In the genomic region with DNA sequence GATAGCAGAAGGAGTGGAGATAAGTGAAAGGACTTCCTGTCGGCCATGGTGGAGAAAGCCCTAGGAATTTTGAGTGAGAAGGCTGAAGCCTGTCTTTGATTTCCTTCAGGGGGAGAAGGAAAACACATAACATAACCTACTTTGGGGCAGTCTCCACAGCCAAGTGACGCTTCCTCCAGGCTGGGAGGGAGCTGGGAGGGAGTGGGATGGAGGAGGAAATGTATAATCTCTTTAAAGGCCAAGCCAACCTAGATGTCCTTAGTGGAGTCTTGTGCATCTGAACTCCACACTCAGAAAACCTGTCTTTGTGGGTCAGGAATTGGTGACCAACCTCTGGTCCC, we compare ENCODE assay signal across 9 mouse cellular contexts. TPM values are rescaled to one million over a fixed set of nuclear protein-coding genes. Genes with fewer than 3 reads are reported as not detected.
A peak's percentile ranks its signal among the peaks of the same experiment; 100 is the strongest.
DNase-seq lines count a peak whose midpoint lies in the region; ATAC-seq and TF ChIP-seq lines count a peak whose summit lies in the region.
"Had no signal": no experiment of that assay in that cellular context is flagged by ENCODE, and none has a peak within 500 bp of the region (broad histone marks: within the 10 kb centered on the region; RNA-seq: fewer than 3 reads in every experiment).

No protein-coding gene starts in this region.

- H3K9ac ChIP-seq in forebrain, embryonic 14.5 days (ENCODE audit: low read length), result peak overlapping the region; percentile 21; the same call in 1 of the 2 replicates
- H3K9ac ChIP-seq in neural tube, embryonic 14.5 days (replicated peaks; ENCODE audit: low read depth, low read length), result no peak overlapping the region

- H3K36me3 ChIP-seq in forebrain, embryonic 14.5 days (ENCODE audit: control insufficient read depth, insufficient read depth, low read length), result peaks cover 25% of the 10 kb centered on the region
- peaks cover 45% of the 10 kb centered on the region for H3K36me3 ChIP-seq in limb, embryonic 10.5 days
- peaks cover 18% of the 10 kb centered on the region for H3K36me3 ChIP-seq in neural tube, embryonic 14.5 days (ENCODE audit: control insufficient read depth, insufficient read depth, low read length)

- no peak for TF ChIP-seq CTCF in left cerebral cortex, adult 2 months (IDR thresholded peaks at IDR 0.05)

- intact Hi-C loops in left cerebral cortex, adult 2 months (cut with DNase I), result loop anchor here (1.0 kb wide), 1 partner anchor 19 kb away; no protein-coding TSS in a partner anchor

- peak overlapping the region; percentile 98 for H3K27ac ChIP-seq in left cerebral cortex, adult 2 months
- peak overlapping the region; percentile 52; the same call in 1 of the 2 replicates for H3K27ac ChIP-seq in forebrain, embryonic 14.5 days (ENCODE audit: low read depth, low read length)
- H3K27ac ChIP-seq in limb, embryonic 10.5 days, result peak overlapping the region; percentile 86
- H3K27ac ChIP-seq in neural tube, embryonic 14.5 days (ENCODE audit: low read depth, low read length), result peak overlapping the region; percentile 62

- peaks cover 39% of the 10 kb centered on the region for H3K4me1 ChIP-seq in forebrain, embryonic 14.5 days (ENCODE audit: control insufficient read depth, insufficient read depth, low read length)
- peaks cover 80% of the 10 kb centered on the region for H3K4me1 ChIP-seq in limb, embryonic 10.5 days
- peaks cover 56% of the 10 kb centered on the region for H3K4me1 ChIP-seq in neural tube, embryonic 14.5 days (ENCODE audit: control insufficient read depth, insufficient read depth, low read length)

- no peak for DNase-seq in left cerebral cortex, adult 2 months (ENCODE audit: extremely low spot score in 1 of 2, low spot score in 2 of 2)
- no peak for DNase-seq in left cerebral cortex, adult 8-10 months (ENCODE audit: low spot score in 2 of 2)
- DNase-seq in forebrain, embryonic 14.5 days (ENCODE audit: low spot score), result no peak
- no peak for DNase-seq in limb, embryonic 10.5 days (ENCODE audit: low spot score)
- no peak for DNase-seq in adrenal gland, postnatal 25 days
- DNase-seq in ovary, postnatal 14 days (ENCODE audit: low spot score), result no peak

- H3K27me3 ChIP-seq in forebrain, embryonic 14.5 days (replicated peaks; ENCODE audit: control insufficient read depth, insufficient read depth, low read length), result no peaks in the 10 kb centered on the region
- H3K27me3 ChIP-seq in limb, embryonic 10.5 days (ENCODE audit: low read depth, poor library complexity, severe bottlenecking), result no peaks in the 10 kb centered on the region
- H3K27me3 ChIP-seq in neural tube, embryonic 14.5 days (ENCODE audit: control insufficient read depth, insufficient read depth, low read length), result no peaks in the 10 kb centered on the region
- H3K27me3 ChIP-seq: Patski had no signal

- no peak for ATAC-seq in forebrain, embryonic 14.5 days
- ATAC-seq in neural tube, embryonic 14.5 days (ENCODE audit: low read depth), result no peak
- no peak for ATAC-seq in activated CD4-positive, CD25-positive, alpha-beta regulatory T cell, adult 4 months
- ATAC-seq: Patski had no signal

- H3K4me3 ChIP-seq in left cerebral cortex, adult 2 months, result 0 out of 2 replicates have a peak overlapping the region, but pooled peaks have one; percentile 5
- no peak overlapping the region for H3K4me3 ChIP-seq in forebrain, embryonic 14.5 days (ENCODE audit: low read depth, low read length)
- peak overlapping the region; percentile 31 for H3K4me3 ChIP-seq in limb, embryonic 10.5 days
- H3K4me3 ChIP-seq in neural tube, embryonic 14.5 days (ENCODE audit: low read depth, low read length), result no peak overlapping the region

- H3K4me2 ChIP-seq in forebrain, embryonic 14.5 days (ENCODE audit: low read length), result no peak overlapping the region
- H3K4me2 ChIP-seq in neural tube, embryonic 14.5 days (ENCODE audit: low read depth, low read length), result no peak overlapping the region; the same call in 1 of the 2 replicates

- 45% methylated on average over 2 of the region's 2 CpGs for WGBS in forebrain, embryonic 14.5 days
- WGBS in limb, embryonic 10.5 days, result 12% methylated on average over 2 of the region's 2 CpGs
- WGBS in neural tube, embryonic 14.5 days, result 46% methylated on average over 2 of the region's 2 CpGs

- no peaks in the 10 kb centered on the region for H3K9me3 ChIP-seq in forebrain, embryonic 14.5 days (replicated peaks; ENCODE audit: control insufficient read depth, low read length)
- H3K9me3 ChIP-seq in limb, embryonic 10.5 days (replicated peaks), result no peaks in the 10 kb centered on the region
- no peaks in the 10 kb centered on the region for H3K9me3 ChIP-seq in neural tube, embryonic 14.5 days (ENCODE audit: control insufficient read depth, low read length)

RNA-seq across cellular contexts. Expression of a gene that starts 5.9 kb away (rescaled TPM):
- total RNA-seq in left cerebral cortex, adult 2 months (2021), result 100 to 1,000 TPM; 341 to 357 TPM
- 100 to 1,000 TPM; 295 to 337 (median 306) TPM for total RNA-seq in left cerebral cortex, adult 8-10 months (2022)
- polyA plus RNA-seq in forebrain, embryonic 14.5 days (2014; fragmentation: Nextera tagmentation; extraction: Ambion mirVana), result 60.2 and 81.2 TPM in 2 replicates
- polyA plus RNA-seq in limb, embryonic 10.5 days (2016; fragmentation: Nextera tagmentation; extraction: Ambion mirVana), result 48.6 and 67.8 TPM in 2 replicates
- polyA plus RNA-seq in neural tube, embryonic 14.5 days (2014; fragmentation: Nextera tagmentation; extraction: Ambion mirVana), result 110 and 125 TPM in 2 replicates
- total RNA-seq in adrenal gland, postnatal 25 days (2021), result 196 and 254 TPM in 2 replicates
- under 1 TPM in 1 of 2 experiments, not detected in 1; 0.57 TPM for polyA plus RNA-seq in activated CD4-positive, CD25-positive, alpha-beta regulatory T cell, adult 4 months (2017; shearing (Covaris generic))

RNA-seq across cellular contexts. Expression of a gene that starts 27.8 kb away (rescaled TPM):
- 10 to 100 TPM; 11.4 to 12.9 TPM for total RNA-seq in left cerebral cortex, adult 2 months (2021)
- total RNA-seq in left cerebral cortex, adult 8-10 months (2022), result 10 to 100 TPM; 13.5 to 17.1 (median 15.0) TPM
- 3.4 and 3.7 TPM in 2 replicates for polyA plus RNA-seq in forebrain, embryonic 14.5 days (2014; fragmentation: Nextera tagmentation; extraction: Ambion mirVana)
- polyA plus RNA-seq in limb, embryonic 10.5 days (2016; fragmentation: Nextera tagmentation; extraction: Ambion mirVana), result 8.4 and 9.7 TPM in 2 replicates
- polyA plus RNA-seq in neural tube, embryonic 14.5 days (2014; fragmentation: Nextera tagmentation; extraction: Ambion mirVana), result 1.8 and 5.3 TPM in 2 replicates
- 117 and 121 TPM in 2 replicates for total RNA-seq in adrenal gland, postnatal 25 days (2021)
- 100 to 1,000 TPM; 119 to 157 TPM for polyA plus RNA-seq in activated CD4-positive, CD25-positive, alpha-beta regulatory T cell, adult 4 months (2017; shearing (Covaris generic))

RNA-seq across cellular contexts. Expression of a gene that starts 51.7 kb away (rescaled TPM):
- total RNA-seq in left cerebral cortex, adult 2 months (2021), result 1 to 10 TPM; 4.1 to 4.7 TPM
- total RNA-seq in left cerebral cortex, adult 8-10 months (2022), result 1 to 10 TPM; 4.7 to 6.1 (median 5.1) TPM
- 5.8 TPM in 2 replicates for polyA plus RNA-seq in forebrain, embryonic 14.5 days (2014; fragmentation: Nextera tagmentation; extraction: Ambion mirVana)
- polyA plus RNA-seq in limb, embryonic 10.5 days (2016; fragmentation: Nextera tagmentation; extraction: Ambion mirVana), result 11.9 and 12.3 TPM in 2 replicates
- 3.0 and 3.4 TPM in 2 replicates for polyA plus RNA-seq in neural tube, embryonic 14.5 days (2014; fragmentation: Nextera tagmentation; extraction: Ambion mirVana)
- total RNA-seq in adrenal gland, postnatal 25 days (2021), result 9.6 and 13.7 TPM in 2 replicates
- 1 to 10 TPM; 4.7 to 5.8 TPM for polyA plus RNA-seq in activated CD4-positive, CD25-positive, alpha-beta regulatory T cell, adult 4 months (2017; shearing (Covaris generic))

RNA-seq across cellular contexts. Expression of a gene that starts 53.4 kb away (rescaled TPM):
- 10 to 100 TPM; 44.9 to 67.4 TPM for total RNA-seq in left cerebral cortex, adult 2 months (2021)
- total RNA-seq in left cerebral cortex, adult 8-10 months (2022), result 10 to 100 TPM; 36.5 to 55.0 (median 45.5) TPM
- polyA plus RNA-seq in forebrain, embryonic 14.5 days (2014; fragmentation: Nextera tagmentation; extraction: Ambion mirVana), result 1.8 and 1.9 TPM in 2 replicates
- 13.1 and 17.4 TPM in 2 replicates for polyA plus RNA-seq in limb, embryonic 10.5 days (2016; fragmentation: Nextera tagmentation; extraction: Ambion mirVana)
- 0.79 and 2.2 TPM in 2 replicates for polyA plus RNA-seq in neural tube, embryonic 14.5 days (2014; fragmentation: Nextera tagmentation; extraction: Ambion mirVana)
- 19.0 and 21.7 TPM in 2 replicates for total RNA-seq in adrenal gland, postnatal 25 days (2021)
- 10 to 100 TPM in 1 of 2 experiments, 1 to 10 TPM in 1; 7.4 to 10.2 TPM for polyA plus RNA-seq in activated CD4-positive, CD25-positive, alpha-beta regulatory T cell, adult 4 months (2017; shearing (Covaris generic))

Comparison
In these comparisons a context has a peak if more than half of its experiments do, and no peak if none do; other contexts are left out.
1. H3K4me3 ChIP-seq: peak in left cerebral cortex, adult 2 months (single experiment) and limb, embryonic 10.5 days (single experiment); none in forebrain, embryonic 14.5 days (single experiment) and neural tube, embryonic 14.5 days (single experiment).
2. RNA of a gene that starts 5.9 kb away (polyA plus RNA-seq): 110 to 125 TPM in neural tube, embryonic 14.5 days, 48.6 to 67.8 TPM in limb, embryonic 10.5 days and 60.2 to 81.2 TPM in forebrain, embryonic 14.5 days; 0.57 TPM in activated CD4-positive, CD25-positive, alpha-beta regulatory T cell, adult 4 months; every median in the first group is over 10 times any median in the second.
3. RNA of a gene that starts 27.8 kb away (polyA plus RNA-seq): 119 to 157 TPM in activated CD4-positive, CD25-positive, alpha-beta regulatory T cell, adult 4 months; 8.4 to 9.7 TPM in limb, embryonic 10.5 days, 3.4 to 3.7 TPM in forebrain, embryonic 14.5 days and 1.8 to 5.3 TPM in neural tube, embryonic 14.5 days; every median in the first group is over 10 times any median in the second.
4. Peak in every context shown above with its lines, with median percentiles within 50 percentile points of each other: H3K27ac ChIP-seq.